Mouse (Mus musculus) embryo, embryonic 9.5 days (tissue): ENCODE data around the gene Rad9a.

Experiments
- DNase-seq: peaks from one replicate; pipeline ENCODE4 v3.0.0-alpha.2; 2017; ENCODE audit errors: extremely low spot score

Gene Rad9a

DNA sequence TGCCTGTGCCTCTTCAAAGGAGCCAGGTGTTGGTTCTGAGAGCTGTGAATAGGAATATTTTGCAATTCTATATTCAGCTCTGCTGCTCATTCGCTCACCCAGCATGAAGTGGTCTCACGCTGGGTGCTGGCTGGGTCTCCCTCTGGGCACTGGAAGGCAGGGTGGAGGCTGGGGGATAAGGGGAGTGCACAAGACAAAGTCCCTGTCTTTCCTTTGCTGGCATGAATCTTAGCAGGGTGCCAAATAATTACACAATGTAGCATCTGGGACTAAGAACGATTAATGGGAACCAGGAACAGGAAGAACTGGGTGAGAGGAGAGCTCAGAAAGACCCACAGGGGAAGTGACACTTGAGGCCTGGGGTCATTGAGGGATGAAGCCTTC, 54.4 kb downstream of the Rad9a start:
- DNase-seq: no peak

DNA sequence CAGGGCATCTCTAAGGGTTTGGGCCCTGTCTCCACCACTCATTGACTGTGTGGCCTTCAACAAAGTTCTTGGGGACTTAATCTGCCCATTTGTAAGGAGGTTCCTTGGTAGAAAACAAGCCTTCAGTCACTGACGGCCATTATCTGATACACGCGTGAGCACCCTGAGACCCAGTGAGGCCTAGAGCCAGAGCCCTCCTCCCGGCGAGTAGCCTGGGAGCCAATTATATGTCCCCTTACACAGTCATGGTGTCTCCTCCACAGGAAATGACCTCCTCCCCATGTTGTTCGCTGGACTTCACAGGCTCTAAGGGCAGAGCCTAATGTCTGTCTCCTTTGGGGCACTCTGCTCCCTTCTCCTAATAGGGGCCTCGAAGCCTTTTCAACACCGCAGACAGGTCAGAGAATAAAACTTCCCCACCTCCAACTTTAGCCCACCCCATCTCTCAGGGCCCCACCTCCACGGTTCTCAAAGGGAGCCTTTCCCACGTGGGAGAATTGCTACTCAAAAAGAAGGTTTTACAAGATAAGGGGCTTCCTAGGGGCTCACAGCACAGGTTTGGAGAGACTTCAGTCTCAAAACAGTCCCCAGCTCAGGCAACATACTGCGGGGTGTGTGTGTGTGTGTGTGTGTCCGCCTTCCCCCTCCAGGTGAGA, 55.0 kb downstream of the Rad9a start:
- DNase-seq: no peak

DNA sequence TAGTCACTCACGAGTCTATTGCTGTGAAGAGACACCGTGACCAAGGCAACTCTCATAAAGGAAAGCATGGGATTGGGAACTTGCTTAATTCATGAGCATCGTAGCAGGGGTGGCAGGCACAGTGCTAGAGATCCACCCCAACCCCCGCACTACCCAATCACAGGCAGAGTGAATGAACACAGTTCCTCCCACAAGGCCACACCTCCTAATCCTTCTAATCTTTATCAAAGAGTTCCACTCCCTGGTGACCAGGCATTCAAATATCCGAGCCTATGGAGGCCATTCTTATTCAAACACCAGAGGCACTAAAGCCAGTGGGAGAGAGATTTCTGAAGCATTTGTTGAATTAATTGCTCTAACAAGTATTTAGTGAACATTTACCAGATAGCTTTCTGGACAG, 55.5 kb downstream of the Rad9a start:
- DNase-seq: no peak
